In the genomic region with DNA sequence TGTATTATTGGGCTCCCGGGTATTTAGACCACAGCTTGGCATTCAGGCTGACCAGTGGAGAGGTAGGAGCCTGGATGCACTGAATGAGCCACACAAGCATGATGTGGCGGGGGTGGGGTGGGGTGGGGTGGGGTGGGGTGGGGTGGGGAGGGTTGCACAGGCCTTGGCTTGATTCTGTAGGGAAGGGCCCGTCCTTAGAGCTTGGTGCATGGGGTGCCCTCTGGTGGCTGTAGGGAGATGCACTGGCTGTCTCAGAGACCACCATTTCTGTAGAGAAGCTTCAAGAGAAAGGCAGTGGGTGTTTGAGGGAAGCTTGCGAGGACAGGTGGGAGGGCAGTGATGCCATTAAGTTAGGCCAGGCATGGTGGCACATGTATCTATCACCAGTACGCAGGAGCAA, we compare ENCODE assay signal across 8 mouse cellular contexts. TPM values are rescaled to one million over a fixed set of nuclear protein-coding genes. Genes with fewer than 3 reads are reported as not detected.
DNase-seq lines count a peak whose midpoint lies in the region; ATAC-seq and TF ChIP-seq lines count a peak whose summit lies in the region.

No protein-coding gene starts in this region.

- TF ChIP-seq EP300 in liver, embryonic 14.5 days (IDR thresholded peaks at IDR 0.05; ENCODE audit: low read depth) = no peak

- 43% methylated on average over 5 of the region's 5 CpGs for WGBS in kidney, embryonic 14.5 days
- WGBS in liver, embryonic 14.5 days (ENCODE audit: insufficient replicate concordance) = 34% methylated on average over 5 of the region's 5 CpGs

- ATAC-seq in kidney, embryonic 14.5 days (ENCODE audit: low FRiP score, low TSS enrichment) = 0 out of 2 replicates have a peak, but pooled peaks have one; percentile 43
- ATAC-seq in liver, embryonic 14.5 days (ENCODE audit: insufficient read depth) = peak; percentile 58
- ATAC-seq in neutrophil, adult 5-6 weeks (ENCODE audit: extremely low read depth, insufficient number of reproducible peaks, low FRiP score, poor library complexity, severe bottlenecking) = peak; percentile 65

- H3K4me1 ChIP-seq in kidney, embryonic 14.5 days (ENCODE audit: control insufficient read depth, insufficient read depth, low read length) = peaks cover 4% of the 10 kb centered on the region; the same call in 1 of the 2 replicates
- peaks cover 0 to 6% of the 10 kb centered on the region in 2 experiments; a peak in 2 of 4 replicates for H3K4me1 ChIP-seq in liver, embryonic 14.5 days (replicated peaks; ENCODE audit: control insufficient read depth in 2 of 2, insufficient read depth in 2 of 2, low read length in 1 of 2)

- intact Hi-C loops in gastrocnemius, postnatal 14 days (cut with DNase I; ENCODE audit: low total_unique reads) = loop anchor here (10.0 kb wide), 1 partner anchor 272 kb away; no protein-coding TSS in a partner anchor

- no peak overlapping the region for H3K27ac ChIP-seq in kidney, embryonic 14.5 days (ENCODE audit: low read depth, low read length)
- no peak overlapping the region for H3K27ac ChIP-seq in liver, embryonic 14.5 days

- peak; percentile 80 for TF ChIP-seq CTCF in liver, embryonic 14.5 days (IDR thresholded peaks at IDR 0.05; ENCODE audit: low read depth)

- H3K36me3 ChIP-seq in kidney, embryonic 14.5 days (ENCODE audit: control insufficient read depth, insufficient read depth, low read length) = no peaks in the 10 kb centered on the region
- no peaks in the 10 kb centered on the region for H3K36me3 ChIP-seq in liver, embryonic 14.5 days (replicated peaks; ENCODE audit: control insufficient read depth, insufficient read depth, low read depth)

- H3K27me3 ChIP-seq in kidney, embryonic 14.5 days (ENCODE audit: control insufficient read depth, insufficient read depth, low read length) = no peaks in the 10 kb centered on the region
- no peaks in the 10 kb centered on the region for H3K27me3 ChIP-seq in liver, embryonic 14.5 days (ENCODE audit: control insufficient read depth, insufficient read depth, low read length)

- peak; percentile 67 for DNase-seq in urinary bladder, postnatal 14 days (ENCODE audit: low spot score)
- no peak for DNase-seq in urinary bladder, postnatal 10 days (ENCODE audit: low spot score)
- peak; percentile 79 to 80 for DNase-seq in cerebellum, postnatal 10 days
- peak; percentile 55 for DNase-seq in gastrocnemius, postnatal 14 days
- peak in 2 of 3 experiments; percentile 31 to 35 for DNase-seq in liver, embryonic 14.5 days (ENCODE audit: low read depth in 3 of 3, low spot score in 3 of 3)
- peak; percentile 79 for DNase-seq in thymus, postnatal 4 days

- no peak overlapping the region for H3K4me3 ChIP-seq in kidney, embryonic 14.5 days (ENCODE audit: low read length)
- no peak overlapping the region for H3K4me3 ChIP-seq in liver, embryonic 14.5 days (ENCODE audit: insufficient read depth in 1 of 2, low read depth in 2 of 2, low read length in 2 of 2)

- H3K9me3 ChIP-seq in kidney, embryonic 14.5 days (ENCODE audit: control insufficient read depth, low read length) = no peaks in the 10 kb centered on the region
- H3K9me3 ChIP-seq in liver, embryonic 14.5 days (ENCODE audit: control insufficient read depth, low read length) = no peaks in the 10 kb centered on the region

- no peak overlapping the region for H3K9ac ChIP-seq in kidney, embryonic 14.5 days (ENCODE audit: low read depth, low read length)
- no peak overlapping the region for H3K9ac ChIP-seq in liver, embryonic 14.5 days (replicated peaks)

- H3K4me2 ChIP-seq in kidney, embryonic 14.5 days (replicated peaks; ENCODE audit: low read depth, low read length) = no peak overlapping the region
- no peak overlapping the region for H3K4me2 ChIP-seq in liver, embryonic 14.5 days (ENCODE audit: low read depth)

RNA-seq across cellular contexts. Expression of gene Acot7, which starts 34.6 kb away (rescaled TPM):
- 10 to 100 TPM; 12.5 to 13.2 TPM for total RNA-seq in gastrocnemius, postnatal 14 days (2021)
- 46.6 and 64.4 TPM in 2 replicates for polyA plus RNA-seq in kidney, embryonic 14.5 days (2014; fragmentation: Nextera tagmentation; extraction: Ambion mirVana)
- 10.8 and 12.5 TPM in 2 replicates for polyA plus RNA-seq in liver, embryonic 14.5 days (2012; rRNA removed)
- polyA plus RNA-seq in liver, embryonic 14.5 days (2014; fragmentation: Nextera tagmentation; extraction: Ambion mirVana) = 12.2 and 13.0 TPM in 2 replicates
- total RNA-seq in neutrophil, adult 5-6 weeks (2017) = 12.2 and 18.4 TPM in 2 replicates

RNA-seq across cellular contexts. Expression of gene Hes2, which starts 53.9 kb away (rescaled TPM):
- total RNA-seq in gastrocnemius, postnatal 14 days (2021) = not detected
- polyA plus RNA-seq in kidney, embryonic 14.5 days (2014; fragmentation: Nextera tagmentation; extraction: Ambion mirVana) = not detected in 2 replicates
- polyA plus RNA-seq in liver, embryonic 14.5 days (2012; rRNA removed) = 0.01 and 0.02 TPM in 2 replicates
- polyA plus RNA-seq in liver, embryonic 14.5 days (2014; fragmentation: Nextera tagmentation; extraction: Ambion mirVana) = 0.05 TPM in 1 of 2 replicates, not detected in the other
- not detected in 2 replicates for total RNA-seq in neutrophil, adult 5-6 weeks (2017)
